ENCODE assay signal across 31 mouse cellular contexts in genomic region chrX:95600609-95601008, GRCm38 (mm10). TPM values are rescaled to one million over a fixed set of nuclear protein-coding genes. Genes with fewer than 3 reads are reported as not detected.
DNase-seq lines count a peak whose midpoint lies in the region; ATAC-seq and TF ChIP-seq lines count a peak whose summit lies in the region.
"Had no signal": no experiment of that assay in that cellular context is flagged by ENCODE, and none has a peak within 500 bp of the region (broad histone marks: within the 10 kb centered on the region; RNA-seq: fewer than 3 reads in every experiment).

No protein-coding gene starts in this region.

- H3K27me3 ChIP-seq in kidney, embryonic 16.5 days (ENCODE audit: insufficient read depth, low read length), result no peaks in the 10 kb centered on the region; the same call in 1 of the 2 replicates
- no peaks in the 10 kb centered on the region for H3K27me3 ChIP-seq in liver, adult 2 months (ENCODE audit: control insufficient read depth, insufficient read depth, low read length)
- H3K27me3 ChIP-seq in liver, embryonic 12.5 days (replicated peaks), result no peaks in the 10 kb centered on the region
- no peaks in the 10 kb centered on the region for H3K27me3 ChIP-seq in intestine, embryonic 16.5 days (replicated peaks; ENCODE audit: control insufficient read depth, insufficient read depth, low read length)
- H3K27me3 ChIP-seq: embryonic facial prominence, embryonic 12.5 days; forebrain, embryonic 13.5 days; hindbrain, embryonic 12.5 days; kidney, embryonic 15.5 days; limb, embryonic 12.5 days; neural tube, embryonic 12.5 days had no signal

- H3K79me2 ChIP-seq in liver, adult 2 months (ENCODE audit: control insufficient read depth, insufficient read depth, low read length), result no peaks in the 10 kb centered on the region

- DNase-seq in embryo, embryonic 10 days (ENCODE audit: low spot score), result peak; percentile 11
- DNase-seq in embryo, embryonic 9.5 days (ENCODE audit: extremely low spot score), result no peak
- no peak for DNase-seq in kidney, adult 8-10 months
- DNase-seq in liver, adult 2 months (ENCODE audit: extremely low read depth, low read depth, low spot score), result peak; percentile 5
- no peak for DNase-seq in thymus, postnatal 0 days (ENCODE audit: low spot score)
- DNase-seq: adrenal gland, postnatal 10 days; cerebellum, adult 2 months; cerebellum, postnatal 36 days; gastrocnemius, postnatal 36 days; heart, postnatal 10 days; layer of hippocampus, postnatal 36 days; midbrain, embryonic 14.5 days; retina, postnatal 1 day; right cerebral cortex, postnatal 25 days; spleen, adult 18-20 months; thymus, postnatal 36 days had no signal

- no peak overlapping the region for H3K27ac ChIP-seq in kidney, embryonic 16.5 days (ENCODE audit: low read length)
- no peak overlapping the region for H3K27ac ChIP-seq in liver, adult 2 months (replicated peaks; ENCODE audit: insufficient read depth, low read depth, low read length)
- H3K27ac ChIP-seq in liver, embryonic 12.5 days, result no peak overlapping the region
- H3K27ac ChIP-seq in intestine, embryonic 16.5 days (ENCODE audit: low read length), result no peak overlapping the region
- H3K27ac ChIP-seq: embryonic facial prominence, embryonic 12.5 days; forebrain, embryonic 13.5 days; hindbrain, embryonic 12.5 days; kidney, embryonic 15.5 days; layer of hippocampus, adult 2 months; limb, embryonic 12.5 days; neural tube, embryonic 12.5 days had no signal

- TF ChIP-seq CTCF in liver, adult 2 months (IDR thresholded peaks at IDR 0.05; ENCODE audit: low read depth, low read length), result no peak

- H3K36me3 ChIP-seq in kidney, embryonic 16.5 days (ENCODE audit: insufficient read depth, low read length), result no peaks in the 10 kb centered on the region
- no peaks in the 10 kb centered on the region for H3K36me3 ChIP-seq in liver, adult 2 months (ENCODE audit: control insufficient read depth, insufficient read depth, low read length)
- no peaks in the 10 kb centered on the region for H3K36me3 ChIP-seq in liver, embryonic 12.5 days
- H3K36me3 ChIP-seq in intestine, embryonic 16.5 days (ENCODE audit: control insufficient read depth, insufficient read depth, low read length), result no peaks in the 10 kb centered on the region
- H3K36me3 ChIP-seq: embryonic facial prominence, embryonic 12.5 days; hindbrain, embryonic 12.5 days; kidney, embryonic 15.5 days; limb, embryonic 12.5 days; neural tube, embryonic 12.5 days had no signal

- H3K4me1 ChIP-seq in kidney, embryonic 16.5 days (ENCODE audit: insufficient read depth, low read length), result no peaks in the 10 kb centered on the region
- H3K4me1 ChIP-seq in liver, adult 2 months (ENCODE audit: control insufficient read depth, insufficient read depth, low read length), result no peaks in the 10 kb centered on the region
- no peaks in the 10 kb centered on the region for H3K4me1 ChIP-seq in liver, embryonic 12.5 days
- H3K4me1 ChIP-seq in intestine, embryonic 16.5 days (ENCODE audit: control insufficient read depth, insufficient read depth, low read length), result no peaks in the 10 kb centered on the region
- H3K4me1 ChIP-seq: embryonic facial prominence, embryonic 12.5 days; forebrain, embryonic 13.5 days; hindbrain, embryonic 12.5 days; kidney, embryonic 15.5 days; limb, embryonic 12.5 days; megakaryocyte, embryonic 14.5 days; neural tube, embryonic 12.5 days had no signal

- WGBS in kidney, embryonic 16.5 days, result 77% methylated on average over 5 of the region's 5 CpGs
- 85% methylated on average over 5 of the region's 5 CpGs for WGBS in liver, adult 2 months
- 51% methylated on average over 5 of the region's 5 CpGs for WGBS in liver, embryonic 12.5 days (ENCODE audit: insufficient replicate concordance)
- WGBS in intestine, embryonic 16.5 days, result 49% methylated on average over 5 of the region's 5 CpGs

- ATAC-seq in kidney, embryonic 16.5 days (ENCODE audit: low FRiP score, low TSS enrichment), result peak; percentile 61
- ATAC-seq in liver, embryonic 12.5 days, result no peak
- peak; percentile 65; the same call in 1 of the 2 replicates for ATAC-seq in intestine, embryonic 16.5 days
- ATAC-seq: forebrain, embryonic 13.5 days had no signal

- H3K9ac ChIP-seq in kidney, embryonic 16.5 days (replicated peaks; ENCODE audit: low read length), result no peak overlapping the region
- no peak overlapping the region for H3K9ac ChIP-seq in liver, adult 2 months (ENCODE audit: low read depth, low read length)
- no peak overlapping the region for H3K9ac ChIP-seq in liver, embryonic 12.5 days
- H3K9ac ChIP-seq in intestine, embryonic 16.5 days (ENCODE audit: low read depth, low read length), result no peak overlapping the region
- H3K9ac ChIP-seq: embryonic facial prominence, embryonic 12.5 days; forebrain, embryonic 13.5 days; hindbrain, embryonic 12.5 days; kidney, embryonic 15.5 days; limb, embryonic 12.5 days; neural tube, embryonic 12.5 days had no signal

- H3K9me3 ChIP-seq in kidney, embryonic 16.5 days (ENCODE audit: low read length), result no peaks in the 10 kb centered on the region
- H3K9me3 ChIP-seq in liver, embryonic 12.5 days (replicated peaks), result no peaks in the 10 kb centered on the region
- no peaks in the 10 kb centered on the region for H3K9me3 ChIP-seq in intestine, embryonic 16.5 days (ENCODE audit: control insufficient read depth, low read length)
- H3K9me3 ChIP-seq: embryonic facial prominence, embryonic 12.5 days; forebrain, embryonic 13.5 days; hindbrain, embryonic 12.5 days; kidney, embryonic 15.5 days; limb, embryonic 12.5 days; megakaryocyte, embryonic 14.5 days; neural tube, embryonic 12.5 days had no signal

- no peak overlapping the region for H3K4me3 ChIP-seq in kidney, embryonic 16.5 days (ENCODE audit: low read length)
- H3K4me3 ChIP-seq in liver, adult 2 months (ENCODE audit: insufficient read depth, low read depth, low read length), result no peak overlapping the region
- H3K4me3 ChIP-seq in liver, embryonic 12.5 days, result no peak overlapping the region
- no peak overlapping the region for H3K4me3 ChIP-seq in intestine, embryonic 16.5 days (ENCODE audit: low read length)
- H3K4me3 ChIP-seq: embryonic facial prominence, embryonic 12.5 days; forebrain, embryonic 13.5 days; hindbrain, embryonic 12.5 days; kidney, embryonic 15.5 days; layer of hippocampus, adult 2 months; limb, embryonic 12.5 days; megakaryocyte, embryonic 14.5 days; neural tube, embryonic 12.5 days had no signal

- TF ChIP-seq POLR2A in liver, adult 2 months (IDR thresholded peaks at IDR 0.05; ENCODE audit: extremely low read depth, insufficient read depth, low read length), result no peak

- H3K4me2 ChIP-seq in kidney, embryonic 16.5 days (replicated peaks; ENCODE audit: low read depth, low read length), result no peak overlapping the region
- H3K4me2 ChIP-seq in liver, embryonic 12.5 days, result no peak overlapping the region
- H3K4me2 ChIP-seq in intestine, embryonic 16.5 days (ENCODE audit: low read depth, low read length), result no peak overlapping the region
- H3K4me2 ChIP-seq: embryonic facial prominence, embryonic 12.5 days; forebrain, embryonic 13.5 days; hindbrain, embryonic 12.5 days; kidney, embryonic 15.5 days; limb, embryonic 12.5 days; neural tube, embryonic 12.5 days had no signal

RNA-seq across cellular contexts. Expression of gene Pfn5, which starts 42.7 kb away (rescaled TPM):
- not detected in 2 replicates for polyA plus RNA-seq in kidney, embryonic 16.5 days (2015; fragmentation: Nextera tagmentation; extraction: Ambion mirVana)
- total RNA-seq in liver, adult 2 months (2014; rRNA removed), result not detected in 2 replicates
- polyA plus RNA-seq in liver, adult 2 months (2012; rRNA removed), result not detected in 2 replicates
- polyA plus RNA-seq in liver, embryonic 12.5 days (2016; fragmentation: Nextera tagmentation; extraction: Ambion mirVana), result not detected in 2 replicates
- polyA plus RNA-seq in intestine, embryonic 16.5 days (2015; fragmentation: Nextera tagmentation; extraction: Ambion mirVana), result not detected in 2 replicates
- polyA plus RNA-seq in thymus, postnatal 0 days (2015; fragmentation: Nextera tagmentation; extraction: Ambion mirVana), result not detected in 2 replicates
- total RNA-seq: adrenal gland, postnatal 10 days; gastrocnemius, adult 18-20 months; gastrocnemius, postnatal 36 days; heart, adult 8-10 months; heart, postnatal 10 days; layer of hippocampus, adult 2 months; layer of hippocampus, postnatal 36 days; left cerebral cortex, postnatal 10 days had no signal
- polyA plus RNA-seq: cerebellum, adult 2 months; embryonic facial prominence, embryonic 12.5 days; forebrain, embryonic 13.5 days; hindbrain, embryonic 12.5 days; kidney, embryonic 15.5 days; limb, embryonic 12.5 days; liver, embryonic 16.5 days; midbrain, embryonic 14.5 days; neural tube, embryonic 12.5 days had no signal

RNA-seq across cellular contexts. Expression of gene Asb12, which starts 42.8 kb away (rescaled TPM):
- polyA plus RNA-seq in kidney, embryonic 16.5 days (2015; fragmentation: Nextera tagmentation; extraction: Ambion mirVana), result 0.16 TPM in 1 of 2 replicates, not detected in the other
- not detected in 2 replicates for total RNA-seq in liver, adult 2 months (2014; rRNA removed)
- not detected in 2 replicates for polyA plus RNA-seq in liver, adult 2 months (2012; rRNA removed)
- polyA plus RNA-seq in liver, embryonic 12.5 days (2016; fragmentation: Nextera tagmentation; extraction: Ambion mirVana), result 0.11 TPM in 1 of 2 replicates, not detected in the other
- 0.13 TPM in 1 of 2 replicates, not detected in the other for polyA plus RNA-seq in intestine, embryonic 16.5 days (2015; fragmentation: Nextera tagmentation; extraction: Ambion mirVana)
- polyA plus RNA-seq in thymus, postnatal 0 days (2015; fragmentation: Nextera tagmentation; extraction: Ambion mirVana), result not detected in 2 replicates
- total RNA-seq: layer of hippocampus, adult 2 months; layer of hippocampus, postnatal 36 days; left cerebral cortex, postnatal 10 days had no signal
- polyA plus RNA-seq: cerebellum, adult 2 months; embryonic facial prominence, embryonic 12.5 days; kidney, embryonic 15.5 days; limb, embryonic 12.5 days had no signal

RNA-seq across cellular contexts. Expression of gene Zc4h2, which starts 57.7 kb away (rescaled TPM):
- 22.5 and 22.7 TPM in 2 replicates for polyA plus RNA-seq in kidney, embryonic 16.5 days (2015; fragmentation: Nextera tagmentation; extraction: Ambion mirVana)
- 0.60 and 1.5 TPM in 2 replicates for total RNA-seq in liver, adult 2 months (2014; rRNA removed)
- polyA plus RNA-seq in liver, adult 2 months (2012; rRNA removed), result 0.44 and 0.61 TPM in 2 replicates
- polyA plus RNA-seq in liver, embryonic 12.5 days (2016; fragmentation: Nextera tagmentation; extraction: Ambion mirVana), result 3.5 and 3.8 TPM in 2 replicates
- polyA plus RNA-seq in intestine, embryonic 16.5 days (2015; fragmentation: Nextera tagmentation; extraction: Ambion mirVana), result 12.1 and 13.1 TPM in 2 replicates
- 9.9 and 11.9 TPM in 2 replicates for polyA plus RNA-seq in thymus, postnatal 0 days (2015; fragmentation: Nextera tagmentation; extraction: Ambion mirVana)

Comparison
In these comparisons a context has a peak if more than half of its experiments do, and no peak if none do; other contexts are left out.
1. DNase-seq: peak in embryo, embryonic 10 days (single experiment) and liver, adult 2 months (single experiment); none in embryo, embryonic 9.5 days (single experiment), kidney, adult 8-10 months (0 of 2) and thymus, postnatal 0 days (single experiment).